Mouse (Mus musculus) MEL (cell line): ENCODE results near the gene Cpsf4. TPM values are rescaled to one million over a fixed set of nuclear protein-coding genes. Genes with fewer than 3 reads are reported as not detected.

Experiments used
- DNase-seq: peaks from one replicate; pipeline ENCODE4 v3.0.0; 2011; ENCODE audit warnings: low read depth, low spot score
- H3K27ac ChIP-seq: 2 replicates; pipeline ENCODE4 v1.5.1; 2012; ENCODE audit warnings: low read depth, mild to moderate bottlenecking, control low read depth, low read length, moderate library complexity; ENCODE audit not compliant: control insufficient read depth
- H3K27me3 ChIP-seq, 2 experiments: fragments of 150-350 bp in 1 of 2; sonication (generic) in 1 of 2; 2 replicates each; pipeline ENCODE4 v1.6.1; 2012; ENCODE audit warnings: low read length in 2 of 2, mild to moderate bottlenecking in 2 of 2, improper control_type of control experiment in 1 of 2, moderate library complexity in 1 of 2; ENCODE audit not compliant: insufficient read depth in 2 of 2, control insufficient read depth in 1 of 2
- H3K36me3 ChIP-seq, 2 experiments: 2 replicates each; pipeline ENCODE4 v1.6.1; 2012 to 2014; ENCODE audit warnings: low read length in 2 of 2, improper control_type of control experiment in 1 of 2, inconsistent platforms in 1 of 2, mild to moderate bottlenecking in 1 of 2; ENCODE audit not compliant: insufficient read depth in 2 of 2, control insufficient read depth in 1 of 2
- H3K4me1 ChIP-seq, 2 experiments: fragments of 150-350 bp in 1 of 2; sonication (generic) in 1 of 2; 2 replicates each; pipeline ENCODE4 v1.6.1; 2012; ENCODE audit warnings: low read length in 2 of 2, improper control_type of control experiment in 1 of 2, mild to moderate bottlenecking in 1 of 2; ENCODE audit not compliant: insufficient read depth in 2 of 2, control insufficient read depth in 1 of 2
- H3K4me3 ChIP-seq, 2 experiments: fragments of 150-350 bp in 1 of 2; sonication (generic) in 1 of 2; 2 replicates each; pipeline ENCODE4 v1.5.1; 2012; ENCODE audit warnings: low read depth in 2 of 2, low read length in 2 of 2, mild to moderate bottlenecking in 2 of 2, moderate library complexity in 2 of 2, control low read depth in 1 of 2, improper control_type of control experiment in 1 of 2; ENCODE audit not compliant: control insufficient read depth in 1 of 2, insufficient read depth in 1 of 2
- H3K79me2 ChIP-seq: 2 replicates; pipeline ENCODE4 v1.6.1; 2012; ENCODE audit warnings: mild to moderate bottlenecking, low read length, moderate library complexity; ENCODE audit not compliant: control insufficient read depth, poor library complexity, insufficient read depth
- H3K9ac ChIP-seq: 2 replicates; pipeline ENCODE4 v1.6.1; 2012; ENCODE audit warnings: low read depth, mild to moderate bottlenecking, control low read depth, low read length, moderate library complexity; ENCODE audit not compliant: control insufficient read depth, poor library complexity, severe bottlenecking
- H3K9me3 ChIP-seq: fragments of 150-350 bp; sonication (generic); replicated peaks from 2 replicates; pipeline ENCODE4 v1.6.1; 2012; ENCODE audit warnings: mild to moderate bottlenecking, low read length, improper control_type of control experiment, moderate library complexity; ENCODE audit not compliant: insufficient read depth
- CTCF ChIP-seq, 3 experiments: IDR thresholded peaks in 2 of 3; conservative IDR thresholded peaks in 1 of 3; 2 replicates each; pipeline ENCODE4 v1.5.1; 2011 to 2012; ENCODE audit warnings: low read length in 3 of 3, low read depth in 2 of 3, mild to moderate bottlenecking in 2 of 3, improper control_type of control experiment in 1 of 3, inconsistent platforms in 1 of 3, mixed read lengths in 1 of 3, moderate library complexity in 1 of 3; ENCODE audit not compliant: control insufficient read depth in 1 of 3, insufficient read depth in 1 of 3, poor library complexity in 1 of 3, severe bottlenecking in 1 of 3
- E2F4 ChIP-seq: IDR thresholded peaks from 2 replicates; pipeline ENCODE4 v1.6.1; 2011; ENCODE audit warnings: low read depth, low read length, improper control_type of control experiment, borderline replicate concordance
- EP300 ChIP-seq, 2 experiments: IDR thresholded peaks; 2 replicates each; pipeline ENCODE4 v1.6.1; 2011; ENCODE audit warnings: improper control_type of control experiment in 2 of 2, low read length in 2 of 2, low read depth in 1 of 2, mild to moderate bottlenecking in 1 of 2
- GATA1 ChIP-seq: IDR thresholded peaks from 2 replicates; pipeline ENCODE4 v1.6.1; 2011; ENCODE audit warnings: low read depth, low read length, improper control_type of control experiment
- HCFC1 ChIP-seq: IDR thresholded peaks from 2 replicates; pipeline ENCODE4 v1.6.1; 2012; ENCODE audit warnings: low read depth, mild to moderate bottlenecking, inconsistent platforms, low read length, improper control_type of control experiment, moderate library complexity
- JUND ChIP-seq: IDR thresholded peaks from 2 replicates; pipeline ENCODE4 v1.6.1; 2011; ENCODE audit warnings: low read depth, mild to moderate bottlenecking, improper control_type of control experiment, low read length
- KAT2A ChIP-seq: conservative IDR thresholded peaks from 2 replicates; pipeline ENCODE4 v1.6.1; 2012; ENCODE audit warnings: low read depth, low read length, improper control_type of control experiment, inconsistent platforms
- MAX ChIP-seq: IDR thresholded peaks from 2 replicates; pipeline ENCODE4 v1.6.1; 2011; ENCODE audit warnings: low read length, improper control_type of control experiment
- MEF2A ChIP-seq: IDR thresholded peaks from 2 replicates; pipeline ENCODE4 v1.6.1; 2014; ENCODE audit warnings: low read depth, mild to moderate bottlenecking, inconsistent platforms, low read length, improper control_type of control experiment; ENCODE audit not compliant: poor library complexity, insufficient replicate concordance, severe bottlenecking; ENCODE audit errors: extremely low read depth
- MYC ChIP-seq: IDR thresholded peaks from 2 replicates; pipeline ENCODE4 v1.6.1; 2011; ENCODE audit warnings: low read depth, mild to moderate bottlenecking, low read length, improper control_type of control experiment, moderate library complexity
- POLR2A ChIP-seq, 2 experiments: IDR thresholded peaks; 2 replicates each; pipeline ENCODE4 v1.6.1; 2011 to 2012; ENCODE audit warnings: low read length in 2 of 2, mild to moderate bottlenecking in 2 of 2, control low read depth in 1 of 2, improper control_type of control experiment in 1 of 2, low read depth in 1 of 2, moderate library complexity in 1 of 2; ENCODE audit not compliant: control insufficient read depth in 1 of 2, insufficient read depth in 1 of 2, poor library complexity in 1 of 2
- POLR2AphosphoS5 ChIP-seq: IDR thresholded peaks from 2 replicates; pipeline ENCODE4 v1.6.1; 2012; ENCODE audit warnings: low read depth, borderline replicate concordance, mild to moderate bottlenecking, inconsistent platforms, low read length, moderate library complexity, mixed read lengths
- RAD21 ChIP-seq: IDR thresholded peaks from 2 replicates; pipeline ENCODE4 v1.6.1; 2011; ENCODE audit warnings: mild to moderate bottlenecking, low read depth, low read length, improper control_type of control experiment
- RCOR1 ChIP-seq: IDR thresholded peaks from 2 replicates; pipeline ENCODE4 v1.6.1; 2012; ENCODE audit warnings: low read depth, mild to moderate bottlenecking, inconsistent platforms, low read length, improper control_type of control experiment
- SMC3 ChIP-seq: IDR thresholded peaks from 2 replicates; pipeline ENCODE4 v1.6.1; 2011; ENCODE audit warnings: low read depth, low read length, improper control_type of control experiment
- TAL1 ChIP-seq: IDR thresholded peaks from 2 replicates; pipeline ENCODE4 v1.6.1; 2012; ENCODE audit warnings: mild to moderate bottlenecking, inconsistent platforms, low read length, moderate library complexity, mixed read lengths
- TBP ChIP-seq: IDR thresholded peaks from 2 replicates; pipeline ENCODE4 v1.8.0; 2011; ENCODE audit warnings: low read depth, low read length, improper control_type of control experiment
- TCF12 ChIP-seq: IDR thresholded peaks from 2 replicates; pipeline ENCODE4 v1.6.1; 2014; ENCODE audit warnings: low read depth, mild to moderate bottlenecking, inconsistent platforms, low read length, improper control_type of control experiment, moderate library complexity
- USF2 ChIP-seq, 2 experiments: IDR thresholded peaks; 2 replicates each; pipeline ENCODE4 v1.6.1; 2011 to 2012; ENCODE audit warnings: improper control_type of control experiment in 2 of 2, low read length in 2 of 2, borderline replicate concordance in 1 of 2, inconsistent platforms in 1 of 2, low read depth in 1 of 2, mild to moderate bottlenecking in 1 of 2; ENCODE audit not compliant: insufficient read depth in 1 of 2
- ZKSCAN1 ChIP-seq: IDR thresholded peaks from 2 replicates; pipeline ENCODE4 v1.6.1; 2012; ENCODE audit warnings: low read depth, mild to moderate bottlenecking, inconsistent platforms, low read length, improper control_type of control experiment, moderate library complexity
- ZMIZ1 ChIP-seq: IDR thresholded peaks from 2 replicates; pipeline ENCODE4 v1.6.1; 2012; ENCODE audit warnings: low read depth, mild to moderate bottlenecking, inconsistent platforms, low read length, improper control_type of control experiment, moderate library complexity
- ZNF384 ChIP-seq: IDR thresholded peaks from 2 replicates; pipeline ENCODE4 v1.6.1; 2012; ENCODE audit warnings: low read depth, mild to moderate bottlenecking, inconsistent platforms, low read length, improper control_type of control experiment
- polyA plus RNA-seq, 2 experiments: library from polyadenylated mRNA; stranded (reverse) in 1 of 2; unstranded in 1 of 2; fragments of >175 nt in 1 of 2; fragments of >200 nt in 1 of 2; gene quantifications; 2 replicates each; pipeline versions ENCODE4 v1.2.1 to v1.2.4; 2012; ENCODE audit warnings: low replicate concordance in 2 of 2, low read depth in 1 of 2; ENCODE audit not compliant: insufficient read length in 2 of 2, insufficient read depth in 1 of 2, missing spikeins in 1 of 2
- total RNA-seq: library from RNA; depleted of rRNA; stranded (reverse); fragments of 300-350 nt; gene quantifications from 2 replicates; pipeline ENCODE4 v1.2.3, GENCODE M21; 2012

Cpsf4 gene
- total and polyA plus RNA-seq, 3 experiments = 75.3 to 88.2 TPM; not detected in 1

- no peaks in the 10 kb centered on the region for H3K27me3 ChIP-seq
- H3K36me3 ChIP-seq = peaks cover 2 to 9% of the 10 kb centered on the region in 2 experiments
- H3K9me3 ChIP-seq = no peaks in the 10 kb centered on the region
- no peak overlapping the region for H3K9ac ChIP-seq
- H3K27ac ChIP-seq = no peak overlapping the region
- no peak overlapping the region for H3K4me3 ChIP-seq
- no peak for TF ChIP-seq SMC3
- no peak for DNase-seq
- peaks cover 31% of the 10 kb centered on the region for H3K79me2 ChIP-seq
- peaks cover 0 to 10% of the 10 kb centered on the region in 2 experiments; a peak in 3 of 4 replicates for H3K4me1 ChIP-seq
Measured at GRCm38 (mm10) chr5:145165184-145165583, 1.8 kb upstream of the Cpsf4 start.

- peaks cover 0 to 10% of the 10 kb centered on the region in 2 experiments; a peak in 3 of 4 replicates for H3K4me1 ChIP-seq
- peaks cover 9% of the 10 kb centered on the region in 2 experiments for H3K36me3 ChIP-seq
- DNase-seq = no peak
- no peaks in the 10 kb centered on the region for H3K9me3 ChIP-seq
- TF ChIP-seq MAX = no peak
- 0 out of 4 replicates have a peak, but pooled peaks have one; percentile 11 to 39 for TF ChIP-seq POLR2A (IDR thresholded peaks at IDR 0.05; ENCODE audit: control insufficient read depth in 1 of 2, insufficient read depth in 1 of 2, low read depth in 1 of 2, low read length in 2 of 2, poor library complexity in 1 of 2)
- TF ChIP-seq, all 39 proteins: peak for 1
- Histone ChIP-seq H3K79me2 (peaks cover 31% of the 10 kb centered on the region), H3K27me3 (no peaks in the 10 kb centered on the region), H3K9ac (peak overlapping the region; percentile 94), H3K27ac (peak overlapping the region; percentile 54), H3K4me3 (peak overlapping the region; percentile 97 to 99)
Measured at GRCm38 (mm10) chr5:145167306-145167661, 271 bp downstream of the Cpsf4 start.

- Histone ChIP-seq H3K27me3 (no peaks in the 10 kb centered on the region), H3K9ac (no peak overlapping the region), H3K4me3 (no peak overlapping the region), H3K36me3 (peaks cover 0 to 15% of the 10 kb centered on the region in 2 experiments; a peak in 2 of 4 replicates), H3K27ac (no peak overlapping the region)
- no peak for DNase-seq
- no peak for TF ChIP-seq POLR2AphosphoS5
- no peak for TF ChIP-seq JUND
- no peak for TF ChIP-seq RCOR1
- no peak for TF ChIP-seq GATA1
- TF ChIP-seq MEF2A = no peak
- TF ChIP-seq USF2 (IDR thresholded peaks at IDR 0.05; ENCODE audit: borderline replicate concordance in 1 of 2, insufficient read depth in 1 of 2, low read depth in 1 of 2, low read length in 2 of 2) = no peak
- TF ChIP-seq CTCF (IDR thresholded peaks at IDR 0.05 in 2 of 3, conservative IDR thresholded peaks at IDR 0.05 in 1 of 3; ENCODE audit: control insufficient read depth in 1 of 3, insufficient read depth in 1 of 3, low read depth in 2 of 3, low read length in 3 of 3, poor library complexity in 1 of 3, severe bottlenecking in 1 of 3) = no peak
- no peak for TF ChIP-seq KAT2A
- no peak for TF ChIP-seq ZMIZ1
- TF ChIP-seq TCF12 = no peak
- no peak for TF ChIP-seq TAL1
- no peak for TF ChIP-seq RAD21
- no peak for TF ChIP-seq HCFC1
- no peak for TF ChIP-seq TBP
- no peak for TF ChIP-seq MYC
- TF ChIP-seq ZNF384 = no peak
- TF ChIP-seq SMC3 = no peak
- TF ChIP-seq EP300 (IDR thresholded peaks at IDR 0.05; ENCODE audit: low read depth in 1 of 2, low read length in 2 of 2) = no peak
- TF ChIP-seq ZKSCAN1 = no peak
- no peak for TF ChIP-seq E2F4
- TF ChIP-seq, all 39 proteins: peak for 0
- Histone ChIP-seq H3K79me2 (no peaks in the 10 kb centered on the region), H3K9me3 (no peaks in the 10 kb centered on the region), H3K4me1 (no peaks in the 10 kb centered on the region)
Measured at GRCm38 (mm10) chr5:145178461-145178980, 11.5 kb downstream of the Cpsf4 start.
